Mouse (Mus musculus) embryonic facial prominence, embryonic 13.5 days (tissue): ENCODE data around the gene B3gnt2. TPM values are rescaled to one million over a fixed set of nuclear protein-coding genes. Genes with fewer than 3 reads are reported as not detected.
A peak's percentile ranks its signal among the peaks of the same experiment; 100 is the strongest.

Source experiments
- ATAC-seq: fragments of 200-750 bp; cut with Nextera tagmentation; 2 replicates; pipeline ENCODE4 v1.8.0; 2017; ENCODE audit warnings: low read depth; ENCODE audit not compliant: insufficient number of reproducible peaks, insufficient read depth, low FRiP score, low TSS enrichment
- H3K27ac ChIP-seq: fragments of 300-500 bp; sonication (generic); 2 replicates; pipeline ENCODE4 v1.5.1; 2015; ENCODE audit warnings: moderate library complexity, mild to moderate bottlenecking, inconsistent platforms
- H3K27me3 ChIP-seq: fragments of 300-500 bp; sonication (generic); 2 replicates; pipeline ENCODE4 v1.6.1; 2015; ENCODE audit warnings: mild to moderate bottlenecking, inconsistent platforms
- H3K36me3 ChIP-seq: fragments of 300-500 bp; sonication (generic); 2 replicates; pipeline ENCODE4 v1.6.1; 2015; ENCODE audit warnings: mild to moderate bottlenecking, inconsistent platforms
- H3K4me1 ChIP-seq: fragments of 300-500 bp; sonication (generic); 2 replicates; pipeline ENCODE4 v1.6.1; 2015; ENCODE audit warnings: inconsistent platforms
- H3K4me2 ChIP-seq: fragments of 300-500 bp; sonication (generic); 2 replicates; pipeline ENCODE4 v1.6.1; 2015; ENCODE audit warnings: moderate library complexity, mild to moderate bottlenecking, inconsistent platforms
- H3K4me3 ChIP-seq: fragments of 300-500 bp; sonication (generic); 2 replicates; pipeline ENCODE4 v1.5.1; 2015; ENCODE audit warnings: mild to moderate bottlenecking, inconsistent platforms
- H3K9ac ChIP-seq: fragments of 300-500 bp; sonication (generic); 2 replicates; pipeline ENCODE4 v1.6.1; 2015; ENCODE audit warnings: mild to moderate bottlenecking, inconsistent platforms
- H3K9me3 ChIP-seq: fragments of 300-500 bp; sonication (generic); 2 replicates; pipeline ENCODE4 v1.6.1; 2016; ENCODE audit warnings: inconsistent platforms
- WGBS: fragments of 180-500 bp; shearing (Covaris S2); methylation state at CpG from one replicate; pipeline ENCODE4 v1.1.7; 2015; ENCODE audit warnings: mixed read lengths; 5-methylcytosine and 5-hydroxymethylcytosine counted together
- polyA plus RNA-seq: library from polyadenylated mRNA; unstranded; fragments of >200 nt; fragmentation: Nextera tagmentation; extraction: Ambion mirVana; gene quantifications from 2 replicates; pipeline ENCODE4 v1.2.1, GENCODE M21; 2015

Gene B3gnt2
- polyA plus RNA-seq, 1 experiment from 2014 or later: 8.5 TPM

GRCm38 (mm10) chr11:22885350-22885749, 24.6 kb upstream of the B3gnt2 start:
- WGBS: 97% methylated on average over 1 of the region's 1 CpGs
- no peaks in the 10 kb centered on the region for H3K27me3 ChIP-seq

GRCm38 (mm10) chr11:22883676-22884075, 22.9 kb upstream of the B3gnt2 start:
- Histone ChIP-seq H3K9ac (no peak overlapping the region), H3K27ac (no peak overlapping the region), H3K36me3 (no peaks in the 10 kb centered on the region), H3K4me2 (no peak overlapping the region), H3K4me1 (no peaks in the 10 kb centered on the region), H3K27me3 (no peaks in the 10 kb centered on the region), H3K4me3 (no peak overlapping the region), H3K9me3 (no peaks in the 10 kb centered on the region)
- 84% methylated on average over 2 of the region's 2 CpGs for WGBS
- no peak for ATAC-seq

More at GRCm38 (mm10) chr11:22885350-22885749, 24.6 kb upstream of the B3gnt2 start:
- H3K4me3 ChIP-seq: no peak overlapping the region
- H3K27ac ChIP-seq: no peak overlapping the region
- no peaks in the 10 kb centered on the region for H3K36me3 ChIP-seq
- no peaks in the 10 kb centered on the region for H3K9me3 ChIP-seq
- ATAC-seq: no peak
- no peak overlapping the region for H3K9ac ChIP-seq
- H3K4me2 ChIP-seq: no peak overlapping the region
- H3K4me1 ChIP-seq: no peaks in the 10 kb centered on the region

- Histone ChIP-seq H3K27me3 (no peaks in the 10 kb centered on the region), H3K27ac (no peak overlapping the region), H3K4me3 (no peak overlapping the region), H3K9me3 (no peaks in the 10 kb centered on the region), H3K36me3 (no peaks in the 10 kb centered on the region), H3K9ac (no peak overlapping the region), H3K4me1 (no peaks in the 10 kb centered on the region), H3K4me2 (no peak overlapping the region)
- ATAC-seq: no peak
Measured at GRCm38 (mm10) chr11:22882926-22883325, 22.2 kb upstream of the B3gnt2 start.

GRCm38 (mm10) chr11:22880383-22881172, 19.8 kb upstream of the B3gnt2 start:
- H3K9me3 ChIP-seq: no peaks in the 10 kb centered on the region
- H3K36me3 ChIP-seq: no peaks in the 10 kb centered on the region
- 64% methylated on average over 3 of the region's 3 CpGs for WGBS
- H3K4me1 ChIP-seq: no peaks in the 10 kb centered on the region
- H3K27me3 ChIP-seq: no peaks in the 10 kb centered on the region
- no peak overlapping the region for H3K27ac ChIP-seq
- H3K4me3 ChIP-seq: no peak overlapping the region
- no peak overlapping the region for H3K4me2 ChIP-seq
- no peak for ATAC-seq
- no peak overlapping the region for H3K9ac ChIP-seq

- peaks cover 8% of the 10 kb centered on the region; the same call in 1 of the 2 replicates for H3K4me1 ChIP-seq
- no peak for ATAC-seq
- 93% methylated on average over 4 of the region's 4 CpGs for WGBS
- no peak overlapping the region for H3K4me2 ChIP-seq
- H3K27me3 ChIP-seq: no peaks in the 10 kb centered on the region
- H3K4me3 ChIP-seq: no peak overlapping the region
- H3K9me3 ChIP-seq: no peaks in the 10 kb centered on the region
- no peak overlapping the region for H3K9ac ChIP-seq
- H3K36me3 ChIP-seq: no peaks in the 10 kb centered on the region
- no peak overlapping the region for H3K27ac ChIP-seq
Measured at GRCm38 (mm10) chr11:22879645-22880044, 18.9 kb upstream of the B3gnt2 start.

- no peak for ATAC-seq
- H3K9ac ChIP-seq: no peak overlapping the region
- no peaks in the 10 kb centered on the region for H3K9me3 ChIP-seq
- 83% methylated on average over 3 of the region's 3 CpGs for WGBS
- no peaks in the 10 kb centered on the region for H3K36me3 ChIP-seq
- no peak overlapping the region for H3K4me3 ChIP-seq
- H3K27me3 ChIP-seq: no peaks in the 10 kb centered on the region
- peaks cover 13% of the 10 kb centered on the region; the same call in 1 of the 2 replicates for H3K4me1 ChIP-seq
- no peak overlapping the region for H3K4me2 ChIP-seq
- H3K27ac ChIP-seq: no peak overlapping the region
Measured at GRCm38 (mm10) chr11:22876680-22877330, 16.0 kb upstream of the B3gnt2 start.

- peaks cover 13% of the 10 kb centered on the region; the same call in 1 of the 2 replicates for H3K4me1 ChIP-seq
- ATAC-seq: no peak
- WGBS: 43% methylated on average over 4 of the region's 4 CpGs
- no peak overlapping the region for H3K4me2 ChIP-seq
- no peak overlapping the region for H3K4me3 ChIP-seq
- peak overlapping the region; percentile 64; the same call in 1 of the 2 replicates for H3K27ac ChIP-seq
- H3K27me3 ChIP-seq: no peaks in the 10 kb centered on the region
- no peaks in the 10 kb centered on the region for H3K9me3 ChIP-seq
- H3K36me3 ChIP-seq: no peaks in the 10 kb centered on the region
- no peak overlapping the region for H3K9ac ChIP-seq
Measured at GRCm38 (mm10) chr11:22875279-22875678, 14.5 kb upstream of the B3gnt2 start.

- Histone ChIP-seq H3K4me2 (no peak overlapping the region), H3K27ac (peak overlapping the region; percentile 64; the same call in 1 of the 2 replicates), H3K27me3 (no peaks in the 10 kb centered on the region), H3K4me3 (no peak overlapping the region), H3K36me3 (no peaks in the 10 kb centered on the region), H3K4me1 (peaks cover 13% of the 10 kb centered on the region; the same call in 1 of the 2 replicates), H3K9me3 (no peaks in the 10 kb centered on the region), H3K9ac (no peak overlapping the region)
- ATAC-seq: no peak
- 26% methylated on average over 6 of the region's 6 CpGs for WGBS
Measured at GRCm38 (mm10) chr11:22874747-22875146, 14.0 kb upstream of the B3gnt2 start.

GRCm38 (mm10) chr11:22873383-22873782, 12.6 kb upstream of the B3gnt2 start:
- no peak for ATAC-seq
- no peaks in the 10 kb centered on the region for H3K9me3 ChIP-seq
- 0 out of 2 replicates have a peak overlapping the region, but pooled peaks have one; percentile 16 for H3K27ac ChIP-seq
- H3K36me3 ChIP-seq: no peaks in the 10 kb centered on the region
- no peak overlapping the region for H3K9ac ChIP-seq
- no peaks in the 10 kb centered on the region for H3K27me3 ChIP-seq
- WGBS: 57% methylated on average over 4 of the region's 4 CpGs
- H3K4me2 ChIP-seq: no peak overlapping the region
- no peak overlapping the region for H3K4me3 ChIP-seq
- peaks cover 13% of the 10 kb centered on the region; the same call in 1 of the 2 replicates for H3K4me1 ChIP-seq

- ATAC-seq: no peak
- no peak overlapping the region for H3K4me2 ChIP-seq
- no peak overlapping the region for H3K4me3 ChIP-seq
- H3K9ac ChIP-seq: no peak overlapping the region
- H3K27me3 ChIP-seq: no peaks in the 10 kb centered on the region
- no peaks in the 10 kb centered on the region for H3K36me3 ChIP-seq
- WGBS: 47% methylated on average over 4 of the region's 4 CpGs
- H3K4me1 ChIP-seq: peaks cover 13% of the 10 kb centered on the region; the same call in 1 of the 2 replicates
- no peak overlapping the region for H3K27ac ChIP-seq
- H3K9me3 ChIP-seq: no peaks in the 10 kb centered on the region
Measured at GRCm38 (mm10) chr11:22872307-22872680, 11.5 kb upstream of the B3gnt2 start.

- WGBS: 55% methylated on average over 7 of the region's 7 CpGs
- Histone ChIP-seq H3K4me3 (no peak overlapping the region), H3K9me3 (no peaks in the 10 kb centered on the region), H3K4me2 (no peak overlapping the region), H3K36me3 (no peaks in the 10 kb centered on the region), H3K27me3 (no peaks in the 10 kb centered on the region), H3K4me1 (peaks cover 13% of the 10 kb centered on the region; the same call in 1 of the 2 replicates), H3K9ac (no peak overlapping the region), H3K27ac (no peak overlapping the region)
- ATAC-seq: no peak
Measured at GRCm38 (mm10) chr11:22871628-22872306, 11.0 kb upstream of the B3gnt2 start.
